Mouse (Mus musculus) limb, embryonic 14.5 days (tissue): ENCODE results near the gene Gjc3. TPM values are rescaled to one million over a fixed set of nuclear protein-coding genes. Genes with fewer than 3 reads are reported as not detected.

ENCODE experiments used
- ATAC-seq: fragments of 200-750 bp; cut with Nextera tagmentation; 2 replicates; pipeline ENCODE4 v1.8.0; 2017; ENCODE audit warnings: low read depth, moderate number of reproducible peaks, moderate TSS enrichment; ENCODE audit not compliant: low FRiP score
- DNase-seq: peaks from one replicate; pipeline ENCODE4 v3.0.0-alpha.2; 2015; ENCODE audit warnings: low spot score
- H3K27ac ChIP-seq: fragments of 300-500 bp; sonication (generic); replicated peaks from 2 replicates; pipeline ENCODE4 v1.5.1; 2014; ENCODE audit warnings: low read depth, mild to moderate bottlenecking, low read length, moderate library complexity, mixed read lengths
- H3K27me3 ChIP-seq: fragments of 300-500 bp; sonication (generic); 2 replicates; pipeline ENCODE4 v1.6.1; 2014; ENCODE audit warnings: low read length, mixed read lengths; ENCODE audit not compliant: control insufficient read depth, insufficient read depth
- H3K36me3 ChIP-seq: fragments of 300-500 bp; sonication (generic); 2 replicates; pipeline ENCODE4 v1.6.1; 2014; ENCODE audit warnings: mild to moderate bottlenecking, low read length, moderate library complexity, mixed read lengths; ENCODE audit not compliant: control insufficient read depth, insufficient read depth
- H3K4me1 ChIP-seq: fragments of 300-500 bp; sonication (generic); 2 replicates; pipeline ENCODE4 v1.6.1; 2014; ENCODE audit warnings: antibody characterized with exemption, low read length, mixed read lengths; ENCODE audit not compliant: control insufficient read depth, insufficient read depth
- H3K4me2 ChIP-seq: fragments of 300-500 bp; sonication (generic); replicated peaks from 2 replicates; pipeline ENCODE4 v1.6.1; 2014; ENCODE audit warnings: low read depth, mild to moderate bottlenecking, low read length, moderate library complexity; ENCODE audit not compliant: severe bottlenecking
- H3K4me3 ChIP-seq: fragments of 300-500 bp; sonication (generic); replicated peaks from 2 replicates; pipeline ENCODE4 v1.5.1; 2014; ENCODE audit warnings: low read length
- H3K9ac ChIP-seq: fragments of 300-500 bp; sonication (generic); 2 replicates; pipeline ENCODE4 v1.6.1; 2014; ENCODE audit warnings: mild to moderate bottlenecking, low read depth, low read length, moderate library complexity; ENCODE audit not compliant: severe bottlenecking
- H3K9me3 ChIP-seq: fragments of 300-500 bp; sonication (generic); 2 replicates; pipeline ENCODE4 v1.6.1; 2016; ENCODE audit warnings: low read length; ENCODE audit not compliant: control insufficient read depth
- POLR2A ChIP-seq: fragments of 200-500 bp; IDR thresholded peaks from 2 replicates; pipeline ENCODE4 v1.8.0; 2012; ENCODE audit warnings: inconsistent platforms, mild to moderate bottlenecking, moderate library complexity, borderline replicate concordance; ENCODE audit not compliant: insufficient read depth, insufficient read length; ENCODE audit errors: extremely low read depth
- WGBS: fragments of 180-500 bp; shearing (Covaris S2); extraction: QIAGEN DNeasy Blood & Tissue Kit; methylation state at CpG from one replicate; pipeline ENCODE4 v1.1.7; 2014; 5-methylcytosine and 5-hydroxymethylcytosine counted together
- polyA plus RNA-seq, 2 experiments: library from polyadenylated mRNA; depleted of rRNA in 1 of 2; stranded (reverse) in 1 of 2; unstranded in 1 of 2; fragments of >200 nt; fragmentation: Nextera tagmentation in 1 of 2; extraction: Ambion mirVana in 1 of 2; gene quantifications; 2 replicates each; pipeline versions ENCODE4 v1.2.1 to v1.2.3; 2012 to 2014

Gene Gjc3
- polyA plus RNA-seq (2012; rRNA removed) (1.1 TPM in 2 replicates), polyA plus RNA-seq (2014; fragmentation: Nextera tagmentation; extraction: Ambion mirVana) (0.36 and 0.40 TPM in 2 replicates)

DNA sequence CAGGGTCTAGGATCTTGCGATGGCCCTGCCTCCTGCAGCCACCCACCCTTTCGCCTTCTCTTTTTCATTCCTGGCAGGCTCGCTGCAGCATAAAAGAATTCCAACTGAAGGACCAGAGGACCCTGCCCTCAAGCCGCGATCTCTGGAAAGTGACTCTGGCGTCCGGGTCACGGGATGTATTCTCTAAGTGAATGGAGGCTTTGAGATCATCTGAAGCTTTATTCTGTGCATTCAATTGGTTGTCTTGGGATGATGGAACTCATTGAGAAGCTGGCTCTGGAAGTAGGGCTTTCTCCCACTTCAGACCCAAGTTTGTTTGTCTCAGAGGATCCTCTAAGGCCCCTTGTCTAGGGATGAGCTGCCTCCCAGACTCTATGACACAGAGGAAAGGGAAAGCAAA, at the start of gene Gjc3:
Gjc3 (minus strand) TSS at position 154 of the 400 bp plus-strand sequence.
- WGBS = 83% methylated on average over 8 of the region's 8 CpGs

DNA sequence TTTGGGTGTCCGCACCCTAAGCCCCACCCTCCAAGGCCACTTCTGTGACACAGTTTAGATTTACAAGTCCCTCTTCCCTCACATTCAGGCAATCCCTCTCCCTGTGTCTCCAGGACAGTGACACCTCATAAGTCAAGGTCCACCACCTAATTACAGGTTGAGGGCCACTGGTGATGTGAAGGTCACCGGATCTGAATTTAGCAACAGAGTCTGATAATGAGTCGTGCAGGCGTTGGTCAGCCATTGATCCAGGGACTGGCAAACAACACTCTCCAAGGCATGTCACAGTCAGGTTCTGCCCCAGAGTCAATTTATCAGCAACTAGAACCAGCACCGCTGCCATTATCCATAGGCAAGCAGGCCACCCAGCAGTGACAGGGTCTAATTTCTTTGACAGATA, 49.5 kb upstream of the Gjc3 start:
- ATAC-seq = no peak
- H3K4me1 ChIP-seq = no peaks in the 10 kb centered on the region
- TF ChIP-seq POLR2A = no peak
- DNase-seq = no peak
- no peaks in the 10 kb centered on the region for H3K9me3 ChIP-seq
- no peak overlapping the region for H3K4me2 ChIP-seq
- H3K27ac ChIP-seq = no peak overlapping the region
- H3K4me3 ChIP-seq = no peak overlapping the region
- 81% methylated on average over 5 of the region's 5 CpGs for WGBS
- H3K36me3 ChIP-seq = no peaks in the 10 kb centered on the region
- no peaks in the 10 kb centered on the region for H3K27me3 ChIP-seq
- H3K9ac ChIP-seq = no peak overlapping the region

More for the DNA sequence above, at the start of gene Gjc3:
- DNase-seq = no peak
- ATAC-seq = no peak
- H3K36me3 ChIP-seq = no peaks in the 10 kb centered on the region
- no peaks in the 10 kb centered on the region for H3K4me1 ChIP-seq
- no peaks in the 10 kb centered on the region for H3K27me3 ChIP-seq
- no peak for TF ChIP-seq POLR2A
- no peaks in the 10 kb centered on the region for H3K9me3 ChIP-seq
- no peak within 1 kb of the TSS for H3K4me2 ChIP-seq
- no peak within 1 kb of the TSS for H3K4me3 ChIP-seq
- H3K9ac ChIP-seq = no peak within 1 kb of the TSS
- no peak within 1 kb of the TSS for H3K27ac ChIP-seq

DNA sequence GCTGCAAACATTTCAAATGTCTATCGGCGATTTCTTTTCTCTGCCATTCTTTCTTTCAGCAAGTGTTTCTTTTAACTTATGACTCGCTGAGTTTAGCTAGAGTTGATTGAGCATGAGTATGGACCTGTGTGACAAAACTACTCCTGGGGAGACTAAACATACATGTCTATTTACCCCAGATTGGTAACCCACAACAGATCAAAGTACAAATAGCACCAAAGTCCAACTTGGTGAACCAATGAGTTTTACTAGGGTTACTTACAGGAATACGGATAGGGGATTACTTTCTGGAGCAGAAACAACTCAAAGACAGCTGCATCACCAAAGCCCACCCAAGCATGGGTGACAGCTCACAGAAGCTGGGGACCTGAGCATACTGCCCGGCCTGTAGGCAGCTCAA, 46.5 kb upstream of the Gjc3 start:
- Histone ChIP-seq H3K27me3 (no peaks in the 10 kb centered on the region), H3K4me2 (no peak overlapping the region), H3K4me3 (no peak overlapping the region), H3K4me1 (no peaks in the 10 kb centered on the region), H3K9me3 (no peaks in the 10 kb centered on the region), H3K9ac (no peak overlapping the region), H3K27ac (no peak overlapping the region), H3K36me3 (no peaks in the 10 kb centered on the region)
- TF ChIP-seq POLR2A = no peak
- ATAC-seq (no peak), DNase-seq (no peak)
- 86% methylated on average over 5 of the region's 5 CpGs for WGBS

DNA sequence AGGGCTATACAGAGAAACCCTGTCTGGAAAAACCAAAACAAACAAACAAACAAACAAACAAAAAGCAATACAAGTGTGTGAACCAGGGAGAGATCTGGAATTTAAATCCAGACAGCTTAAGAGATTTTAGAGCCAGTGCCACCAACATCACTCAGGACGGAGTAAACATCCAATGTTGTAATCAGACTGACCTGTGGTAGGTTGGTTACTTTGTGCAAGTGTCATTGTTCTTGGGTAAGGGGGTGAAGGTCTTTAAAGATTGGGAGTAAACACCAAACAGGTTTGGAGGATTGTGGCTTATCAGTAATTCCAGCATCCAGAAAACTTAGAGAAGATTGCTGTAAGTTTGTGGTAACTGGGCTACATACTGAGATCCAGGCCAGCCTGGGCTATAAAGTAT, 23.5 kb upstream of the Gjc3 start:
- no peak for ATAC-seq
- no peak for DNase-seq
- H3K9me3 ChIP-seq = no peaks in the 10 kb centered on the region
- no peak overlapping the region for H3K4me3 ChIP-seq
- no peak overlapping the region for H3K27ac ChIP-seq
- TF ChIP-seq POLR2A = no peak
- H3K27me3 ChIP-seq = no peaks in the 10 kb centered on the region
- H3K9ac ChIP-seq = no peak overlapping the region
- WGBS = 87% methylated on average over 1 of the region's 1 CpGs
- H3K4me1 ChIP-seq = no peaks in the 10 kb centered on the region
- H3K4me2 ChIP-seq = no peak overlapping the region
- H3K36me3 ChIP-seq = no peaks in the 10 kb centered on the region

DNA sequence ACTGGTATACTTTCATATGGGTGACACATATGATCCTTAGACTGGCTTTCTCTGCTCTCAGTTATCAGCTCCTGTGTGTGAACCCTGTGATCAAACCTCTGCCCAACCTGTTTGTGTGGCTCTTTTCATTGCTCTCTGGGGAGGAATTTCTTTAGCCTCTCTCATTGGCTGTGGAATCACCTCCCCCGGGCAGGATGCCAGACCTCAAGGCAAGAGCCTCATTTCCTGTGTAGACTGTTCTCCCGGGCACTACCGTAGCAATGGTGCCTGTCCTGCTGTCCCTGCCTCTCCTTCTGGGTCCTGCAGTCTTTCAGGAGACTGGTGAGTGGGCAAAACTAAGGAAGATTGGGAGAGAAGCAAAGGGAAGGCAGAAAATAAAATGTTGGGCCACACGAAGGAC, 18.4 kb upstream of the Gjc3 start, which contains the start of gene Azgp1:
Azgp1 (plus strand) TSS at position 221 of the 400 bp plus-strand sequence.
- Histone ChIP-seq H3K4me2 (no peak within 1 kb of the TSS), H3K27me3 (no peaks in the 10 kb centered on the region), H3K27ac (no peak within 1 kb of the TSS), H3K9ac (no peak within 1 kb of the TSS), H3K4me3 (no peak within 1 kb of the TSS), H3K9me3 (no peaks in the 10 kb centered on the region), H3K36me3 (no peaks in the 10 kb centered on the region), H3K4me1 (no peaks in the 10 kb centered on the region)
- DNase-seq = no peak
- WGBS = 57% methylated on average over 4 of the region's 4 CpGs
- no peak for ATAC-seq
- no peak for TF ChIP-seq POLR2A

DNA sequence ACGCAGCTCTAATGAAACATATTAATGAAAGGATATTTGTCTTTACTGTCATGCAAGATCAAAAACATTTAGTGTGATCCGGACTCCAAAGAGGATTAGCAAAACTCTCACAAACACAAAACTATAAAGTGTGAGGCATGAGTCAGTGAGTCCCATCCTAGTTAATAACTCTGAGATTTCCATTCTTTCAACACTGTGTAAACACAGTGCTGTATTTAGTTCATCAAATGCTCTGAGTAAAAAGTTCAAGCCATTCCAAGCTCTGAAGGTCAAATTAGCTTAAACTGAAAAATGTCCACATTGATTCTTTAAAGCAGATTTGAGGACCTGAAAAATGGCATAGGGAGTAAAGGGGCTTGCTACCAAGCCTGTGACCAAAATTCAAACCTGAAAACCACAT, 16.2 kb upstream of the Gjc3 start:
- ATAC-seq = no peak
- no peak for TF ChIP-seq POLR2A
- no peaks in the 10 kb centered on the region for H3K27me3 ChIP-seq
- H3K36me3 ChIP-seq = no peaks in the 10 kb centered on the region
- H3K4me2 ChIP-seq = no peak overlapping the region
- no peak overlapping the region for H3K9ac ChIP-seq
- WGBS = 72% methylated on average over 2 of the region's 2 CpGs
- no peak overlapping the region for H3K4me3 ChIP-seq
- no peaks in the 10 kb centered on the region for H3K9me3 ChIP-seq
- no peak for DNase-seq
- H3K4me1 ChIP-seq = no peaks in the 10 kb centered on the region
- H3K27ac ChIP-seq = no peak overlapping the region
